Mouse (Mus musculus) kidney, adult 11 months (tissue): ENCODE results near the gene Clic5.
A peak's percentile ranks its signal among the peaks of the same experiment; 100 is the strongest.

ENCODE experiments used
- DNase-seq: peaks from one replicate; pipeline ENCODE4 v3.0.0; 2022

Clic5 gene

GRCm38 (mm10) chr17:44199158-44199557 is 10.8 kb downstream of the Clic5 start:
- no peak for DNase-seq

- DNase-seq: no peak
Measured at GRCm38 (mm10) chr17:44202952-44203351, 14.6 kb downstream of the Clic5 start.

- DNase-seq: no peak
Measured at GRCm38 (mm10) chr17:44204787-44205186, 16.4 kb downstream of the Clic5 start.

- DNase-seq: no peak
Measured at GRCm38 (mm10) chr17:44205562-44205961, 17.2 kb downstream of the Clic5 start.

- DNase-seq: no peak
Measured at GRCm38 (mm10) chr17:44208900-44209299, 20.5 kb downstream of the Clic5 start.

GRCm38 (mm10) chr17:44212960-44213619 is 24.7 kb downstream of the Clic5 start:
- DNase-seq: no peak

GRCm38 (mm10) chr17:44215196-44215799 is 26.9 kb downstream of the Clic5 start:
- DNase-seq: no peak

- DNase-seq: no peak
Measured at GRCm38 (mm10) chr17:44217185-44217584, 28.8 kb downstream of the Clic5 start.

GRCm38 (mm10) chr17:44219943-44220342 is 31.6 kb downstream of the Clic5 start:
- DNase-seq: no peak

- no peak for DNase-seq
Measured at GRCm38 (mm10) chr17:44228428-44228827, 40.0 kb downstream of the Clic5 start.

GRCm38 (mm10) chr17:44230083-44230482 is 41.7 kb downstream of the Clic5 start:
- DNase-seq: peak; percentile 58

- peak; percentile 67 for DNase-seq
Measured at GRCm38 (mm10) chr17:44239030-44239721, 50.8 kb downstream of the Clic5 start.

GRCm38 (mm10) chr17:44240742-44241141 is 52.4 kb downstream of the Clic5 start:
- no peak for DNase-seq

- no peak for DNase-seq
Measured at GRCm38 (mm10) chr17:44244096-44244495, 55.7 kb downstream of the Clic5 start.

- DNase-seq: no peak
Measured at GRCm38 (mm10) chr17:44244625-44245024, 56.2 kb downstream of the Clic5 start.

- DNase-seq: no peak
Measured at GRCm38 (mm10) chr17:44246153-44246700, 57.8 kb downstream of the Clic5 start.

GRCm38 (mm10) chr17:44249544-44249943 is 61.2 kb downstream of the Clic5 start:
- no peak for DNase-seq

- DNase-seq: no peak
Measured at GRCm38 (mm10) chr17:44252653-44253052, 64.3 kb downstream of the Clic5 start.

GRCm38 (mm10) chr17:44254698-44255097 is 66.3 kb downstream of the Clic5 start:
- DNase-seq: no peak

GRCm38 (mm10) chr17:44256583-44256982 is 68.2 kb downstream of the Clic5 start:
- DNase-seq: peak; percentile 67

- no peak for DNase-seq
Measured at GRCm38 (mm10) chr17:44259245-44259644, 70.9 kb downstream of the Clic5 start.

- peak; percentile 21 for DNase-seq
Measured at GRCm38 (mm10) chr17:44261594-44262202, 73.3 kb downstream of the Clic5 start.

- DNase-seq: no peak
Measured at GRCm38 (mm10) chr17:44270043-44270442, 81.7 kb downstream of the Clic5 start.
